Mouse (Mus musculus) MEL (cell line): ENCODE data around the gene Peli2.

Experiments
- CTCF ChIP-seq, 3 experiments: IDR thresholded peaks in 2 of 3; conservative IDR thresholded peaks in 1 of 3; 2 replicates each; pipeline ENCODE4 v1.5.1; 2011 to 2012; ENCODE audit warnings: low read length in 3 of 3, low read depth in 2 of 3, mild to moderate bottlenecking in 2 of 3, improper control_type of control experiment in 1 of 3, inconsistent platforms in 1 of 3, mixed read lengths in 1 of 3, moderate library complexity in 1 of 3; ENCODE audit not compliant: control insufficient read depth in 1 of 3, insufficient read depth in 1 of 3, poor library complexity in 1 of 3, severe bottlenecking in 1 of 3
- POLR2A ChIP-seq, 2 experiments: IDR thresholded peaks; 2 replicates each; pipeline ENCODE4 v1.6.1; 2011 to 2012; ENCODE audit warnings: low read length in 2 of 2, mild to moderate bottlenecking in 2 of 2, control low read depth in 1 of 2, improper control_type of control experiment in 1 of 2, low read depth in 1 of 2, moderate library complexity in 1 of 2; ENCODE audit not compliant: control insufficient read depth in 1 of 2, insufficient read depth in 1 of 2, poor library complexity in 1 of 2
- UBTF ChIP-seq: IDR thresholded peaks from 2 replicates; pipeline ENCODE4 v1.6.1; 2012; ENCODE audit warnings: low read depth, mild to moderate bottlenecking, inconsistent platforms, low read length, improper control_type of control experiment, moderate library complexity, borderline replicate concordance; ENCODE audit not compliant: insufficient read depth

GRCm38 (mm10) chr14:48134344-48134743 is 13.7 kb downstream of the Peli2 start:
- TF ChIP-seq CTCF (IDR thresholded peaks at IDR 0.05 in 2 of 3, conservative IDR thresholded peaks at IDR 0.05 in 1 of 3; ENCODE audit: control insufficient read depth in 1 of 3, insufficient read depth in 1 of 3, low read depth in 2 of 3, low read length in 3 of 3, poor library complexity in 1 of 3, severe bottlenecking in 1 of 3) (no peak), POLR2A (IDR thresholded peaks at IDR 0.05; ENCODE audit: control insufficient read depth in 1 of 2, insufficient read depth in 1 of 2, low read depth in 1 of 2, low read length in 2 of 2, poor library complexity in 1 of 2) (no peak), UBTF (no peak)
